ENCODE assay signal across 23 mouse cellular contexts in genomic region chr9:21113751-21114150, GRCm38 (mm10).
"Had no signal": no experiment of that assay in that cellular context is flagged by ENCODE, and none has a peak within 500 bp of the region (broad histone marks: within the 10 kb centered on the region; RNA-seq: fewer than 3 reads in every experiment).

No protein-coding gene starts in this region.

- H3K9ac ChIP-seq: embryonic facial prominence, embryonic 12.5 days; embryonic facial prominence, embryonic 13.5 days; embryonic facial prominence, embryonic 15.5 days; forebrain, embryonic 12.5 days; forebrain, embryonic 13.5 days; forebrain, embryonic 15.5 days; forebrain, postnatal 0 days had no signal

- ATAC-seq: forebrain, embryonic 13.5 days; forebrain, embryonic 14.5 days; forebrain, embryonic 15.5 days; forebrain, embryonic 16.5 days; forebrain, postnatal 0 days had no signal

- H3K4me3 ChIP-seq: embryonic facial prominence, embryonic 10.5 days; embryonic facial prominence, embryonic 12.5 days; embryonic facial prominence, embryonic 13.5 days; embryonic facial prominence, embryonic 15.5 days; erythroblast, embryonic 14.5 days; forebrain, embryonic 10.5 days; forebrain, embryonic 12.5 days; forebrain, embryonic 13.5 days; forebrain, embryonic 15.5 days; gastrocnemius, adult 2 months had no signal

- DNase-seq: cerebellum, adult 8-10 months; cerebellum, adult 9-11 months; cerebellum, postnatal 36 days; embryo, embryonic 11 days; forebrain, postnatal 0 days; gastrocnemius, adult 2 months; gastrocnemius, postnatal 10 days; gastrocnemius, postnatal 14 days; gastrocnemius, postnatal 25 days; gastrocnemius, postnatal 36 days; heart, adult 11 months; heart, adult 18-20 months had no signal

- H3K4me1 ChIP-seq: embryonic facial prominence, embryonic 10.5 days; embryonic facial prominence, embryonic 12.5 days; embryonic facial prominence, embryonic 13.5 days; embryonic facial prominence, embryonic 15.5 days; forebrain, embryonic 10.5 days; forebrain, embryonic 12.5 days; forebrain, embryonic 13.5 days; forebrain, embryonic 15.5 days had no signal

- H3K36me3 ChIP-seq: forebrain, embryonic 10.5 days; forebrain, embryonic 12.5 days; forebrain, embryonic 15.5 days had no signal

- H3K9me3 ChIP-seq: embryonic facial prominence, embryonic 10.5 days; embryonic facial prominence, embryonic 12.5 days; embryonic facial prominence, embryonic 13.5 days; embryonic facial prominence, embryonic 15.5 days; forebrain, embryonic 10.5 days; forebrain, embryonic 12.5 days; forebrain, embryonic 13.5 days; forebrain, embryonic 15.5 days had no signal

- H3K27me3 ChIP-seq: embryonic facial prominence, embryonic 12.5 days; embryonic facial prominence, embryonic 13.5 days; embryonic facial prominence, embryonic 15.5 days; forebrain, embryonic 12.5 days; forebrain, embryonic 13.5 days; forebrain, embryonic 15.5 days had no signal

- H3K4me2 ChIP-seq: embryonic facial prominence, embryonic 12.5 days; embryonic facial prominence, embryonic 13.5 days; embryonic facial prominence, embryonic 15.5 days; forebrain, embryonic 12.5 days; forebrain, embryonic 13.5 days; forebrain, embryonic 15.5 days had no signal

- H3K27ac ChIP-seq: embryonic facial prominence, embryonic 10.5 days; embryonic facial prominence, embryonic 12.5 days; embryonic facial prominence, embryonic 13.5 days; embryonic facial prominence, embryonic 15.5 days; forebrain, embryonic 10.5 days; forebrain, embryonic 12.5 days; forebrain, embryonic 13.5 days; forebrain, embryonic 15.5 days; gastrocnemius, adult 2 months had no signal
